Mouse (Mus musculus) stomach, embryonic 16.5 days (tissue): Measurements from ENCODE around the gene Cfap69. TPM values are rescaled to one million over a fixed set of nuclear protein-coding genes. Genes with fewer than 3 reads are reported as not detected.
A peak's percentile ranks its signal among the peaks of the same experiment; 100 is the strongest.

Experiments
- ATAC-seq: fragments of 200-750 bp; cut with Nextera tagmentation; 2 replicates; pipeline ENCODE4 v1.8.0; 2017; ENCODE audit warnings: moderate number of reproducible peaks, moderate TSS enrichment; ENCODE audit not compliant: insufficient read depth, low FRiP score
- H3K27ac ChIP-seq: fragments of 300-500 bp; sonication (generic); 2 replicates; pipeline ENCODE4 v1.5.1; 2014; ENCODE audit warnings: low read length
- H3K27me3 ChIP-seq: fragments of 300-500 bp; sonication (generic); 2 replicates; pipeline ENCODE4 v1.6.1; 2014; ENCODE audit warnings: low read length, control low read depth, mixed read lengths; ENCODE audit not compliant: control insufficient read depth, insufficient read depth
- H3K36me3 ChIP-seq: fragments of 300-500 bp; sonication (generic); 2 replicates; pipeline ENCODE4 v1.6.1; 2014; ENCODE audit warnings: low read length; ENCODE audit not compliant: control insufficient read depth, insufficient read depth
- H3K4me1 ChIP-seq: fragments of 300-500 bp; sonication (generic); 2 replicates; pipeline ENCODE4 v1.6.1; 2014; ENCODE audit warnings: low read length, control low read depth, mixed read lengths; ENCODE audit not compliant: control insufficient read depth, insufficient read depth
- H3K4me2 ChIP-seq: fragments of 300-500 bp; sonication (generic); 2 replicates; pipeline ENCODE4 v1.6.1; 2014; ENCODE audit warnings: low read depth, low read length, mixed read lengths
- H3K4me3 ChIP-seq: fragments of 300-500 bp; sonication (generic); replicated peaks from 2 replicates; pipeline ENCODE4 v1.5.1; 2014; ENCODE audit warnings: mild to moderate bottlenecking, low read length
- H3K9ac ChIP-seq: fragments of 300-500 bp; sonication (generic); 2 replicates; pipeline ENCODE4 v1.6.1; 2014; ENCODE audit warnings: low read length
- H3K9me3 ChIP-seq: fragments of 300-500 bp; sonication (generic); replicated peaks from 2 replicates; pipeline ENCODE4 v1.6.1; 2016; ENCODE audit warnings: low read length, control low read depth; ENCODE audit not compliant: control insufficient read depth
- WGBS: fragments of 180-500 bp; shearing (Covaris S2); extraction: QIAGEN DNeasy Blood & Tissue Kit; methylation state at CpG from one replicate; pipeline ENCODE4 v1.1.7; 2014; 5-methylcytosine and 5-hydroxymethylcytosine counted together
- polyA plus RNA-seq: library from polyadenylated mRNA; unstranded; fragments of >200 nt; fragmentation: Nextera tagmentation; extraction: Ambion mirVana; gene quantifications from 2 replicates; pipeline ENCODE4 v1.2.1, GENCODE M21; 2015

The Cfap69 gene
- polyA plus RNA-seq, 1 experiment from 2014 or later = 4.4 TPM

DNA sequence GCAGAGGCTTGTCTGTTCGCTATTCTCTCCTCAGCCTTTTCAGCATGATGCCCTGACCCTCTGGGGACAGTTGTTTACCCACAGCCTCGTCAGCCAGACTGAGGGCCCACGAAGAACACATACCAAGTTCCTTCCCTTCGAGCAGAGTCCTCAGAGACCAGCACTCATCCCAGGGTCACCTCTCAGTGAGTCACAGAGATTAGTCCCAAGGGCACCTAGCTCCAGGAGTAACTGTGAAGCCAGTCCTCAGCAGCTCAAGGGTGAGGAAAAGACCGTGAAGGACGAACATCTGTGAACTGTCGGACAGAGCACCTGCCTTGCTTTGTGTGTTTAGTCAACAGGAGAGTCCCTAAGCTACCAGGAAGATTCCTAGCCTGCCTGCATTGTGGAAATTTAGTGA, 4.9 kb upstream of the Cfap69 start:
- no peak for ATAC-seq
- no peaks in the 10 kb centered on the region for H3K9me3 ChIP-seq
- 55% methylated on average over 7 of the region's 7 CpGs for WGBS

DNA sequence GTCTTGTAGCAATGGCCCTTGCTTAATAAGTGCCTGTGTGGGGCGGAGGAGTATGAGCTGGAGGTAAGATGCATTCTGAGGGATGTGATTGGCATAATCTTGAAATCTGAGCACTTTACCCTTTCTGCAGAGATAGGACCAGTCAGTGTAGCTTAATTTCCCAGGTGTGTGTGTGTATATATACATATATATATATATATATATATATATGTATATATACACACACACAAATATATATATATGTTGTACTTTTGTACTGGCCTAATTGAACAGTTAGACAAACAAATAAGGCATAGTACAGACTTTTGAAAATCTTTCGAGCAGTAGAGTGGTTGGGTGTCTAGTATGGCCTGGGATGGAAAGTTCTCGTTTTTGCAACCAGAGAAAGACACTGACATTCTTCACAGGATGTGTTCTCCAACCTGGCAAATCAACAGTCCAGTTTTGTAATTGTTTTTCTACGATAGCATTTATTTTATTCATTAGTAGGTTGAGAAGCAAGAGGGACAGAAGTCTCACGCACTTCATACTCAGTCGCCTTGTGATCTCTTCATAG, 410 bp upstream of the Cfap69 start:
- H3K4me2 ChIP-seq = peak overlapping the region; percentile 100
- 0 out of 2 replicates have a peak, but pooled peaks cover 3% of the 10 kb centered on the region for H3K4me1 ChIP-seq
- no peaks in the 10 kb centered on the region for H3K9me3 ChIP-seq
- no peaks in the 10 kb centered on the region for H3K27me3 ChIP-seq
- WGBS = 48% methylated on average over 6 of the region's 6 CpGs
- H3K4me3 ChIP-seq = peak overlapping the region; percentile 67
- H3K9ac ChIP-seq = peak overlapping the region; percentile 78
- no peaks in the 10 kb centered on the region for H3K36me3 ChIP-seq
- H3K27ac ChIP-seq = no peak overlapping the region
- no peak for ATAC-seq

More for the DNA sequence above, 4.9 kb upstream of the Cfap69 start:
- H3K4me2 ChIP-seq = no peak overlapping the region
- H3K4me1 ChIP-seq = no peaks in the 10 kb centered on the region
- H3K27ac ChIP-seq = no peak overlapping the region
- H3K27me3 ChIP-seq = no peaks in the 10 kb centered on the region
- no peak overlapping the region for H3K4me3 ChIP-seq
- H3K9ac ChIP-seq = no peak overlapping the region
- no peaks in the 10 kb centered on the region for H3K36me3 ChIP-seq

DNA sequence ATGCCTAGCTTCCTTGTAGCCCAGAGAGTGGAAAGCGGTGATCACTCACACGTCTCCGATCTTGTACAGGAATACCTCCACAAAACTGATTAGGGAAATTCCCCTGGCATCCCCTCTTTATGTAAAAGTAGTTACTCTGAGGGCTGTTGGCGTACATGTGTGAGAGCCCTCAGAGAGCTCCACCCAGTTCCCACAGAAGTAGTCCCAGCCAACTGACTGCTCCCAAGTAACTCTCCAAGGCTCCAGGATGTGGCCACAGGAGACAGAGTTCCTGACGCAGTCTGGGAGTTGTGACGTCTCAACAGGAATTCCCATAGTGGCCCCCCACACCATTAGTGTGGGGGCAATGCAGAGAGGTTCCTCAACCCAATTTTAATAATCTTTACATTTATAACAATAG, 982 bp downstream of the Cfap69 start:
- H3K4me3 ChIP-seq = peak overlapping the region; percentile 67
- peak overlapping the region; percentile 100 for H3K4me2 ChIP-seq
- H3K27me3 ChIP-seq = no peaks in the 10 kb centered on the region
- H3K9ac ChIP-seq = no peak overlapping the region
- H3K27ac ChIP-seq = no peak overlapping the region
- no peaks in the 10 kb centered on the region for H3K9me3 ChIP-seq
- 0 out of 2 replicates have a peak, but pooled peaks cover 3% of the 10 kb centered on the region for H3K4me1 ChIP-seq
- no peaks in the 10 kb centered on the region for H3K36me3 ChIP-seq
- 0 out of 2 replicates have a peak, but pooled peaks have one; percentile 37 for ATAC-seq
- 37% methylated on average over 6 of the region's 6 CpGs for WGBS

DNA sequence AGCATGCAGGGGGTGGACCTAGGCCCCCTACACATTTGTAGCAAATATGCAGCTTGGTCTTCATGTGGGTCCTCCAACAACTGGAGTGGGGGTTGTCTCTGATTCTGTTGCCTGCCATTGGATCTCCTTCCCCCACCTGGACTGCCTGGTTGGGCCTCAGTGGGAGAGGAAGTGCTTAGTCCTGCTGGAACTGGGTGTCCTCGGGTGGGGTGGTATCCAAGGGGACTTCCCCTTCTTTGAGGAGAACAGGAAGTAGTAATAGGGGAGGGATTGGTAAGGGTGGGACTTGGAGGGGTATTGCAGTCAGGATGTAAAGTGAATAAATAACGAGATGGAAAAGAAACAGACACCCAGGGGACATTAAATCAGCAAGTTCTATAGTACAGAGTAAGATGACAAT, 5.4 kb downstream of the Cfap69 start:
- H3K4me1 ChIP-seq = 0 out of 2 replicates have a peak, but pooled peaks cover 3% of the 10 kb centered on the region
- no peak for ATAC-seq
- H3K9me3 ChIP-seq = no peaks in the 10 kb centered on the region
- H3K27ac ChIP-seq = no peak overlapping the region
- H3K27me3 ChIP-seq = no peaks in the 10 kb centered on the region
- no peak overlapping the region for H3K4me3 ChIP-seq
- 43% methylated on average over 2 of the region's 2 CpGs for WGBS
- no peak overlapping the region for H3K4me2 ChIP-seq
- H3K36me3 ChIP-seq = no peaks in the 10 kb centered on the region
- H3K9ac ChIP-seq = no peak overlapping the region

DNA sequence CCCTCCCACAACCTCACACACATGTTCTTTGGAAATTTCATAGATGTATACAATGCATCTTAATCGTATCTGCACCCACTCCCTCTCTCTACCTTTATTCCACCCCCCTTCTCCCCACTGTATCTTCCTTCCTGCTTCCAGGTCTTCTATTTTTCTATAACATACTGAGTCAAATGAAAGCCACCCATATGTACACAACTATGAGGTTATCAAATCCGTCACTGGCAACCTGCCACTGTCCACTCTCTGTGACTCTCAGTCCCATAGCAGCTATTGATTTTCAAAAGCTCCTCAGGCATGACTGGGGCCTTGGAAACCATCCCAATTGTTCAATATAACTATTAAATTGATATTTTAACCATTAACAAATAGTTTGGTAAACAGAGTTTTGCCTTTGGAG, 6.1 kb downstream of the Cfap69 start:
- ATAC-seq = peak; percentile 40; the same call in 1 of the 2 replicates
- H3K27me3 ChIP-seq = no peaks in the 10 kb centered on the region
- WGBS = 53% methylated on average over 2 of the region's 2 CpGs
- no peaks in the 10 kb centered on the region for H3K36me3 ChIP-seq
- H3K4me3 ChIP-seq = no peak overlapping the region
- no peak overlapping the region for H3K4me2 ChIP-seq
- H3K27ac ChIP-seq = no peak overlapping the region
- H3K9ac ChIP-seq = no peak overlapping the region
- no peaks in the 10 kb centered on the region for H3K4me1 ChIP-seq
- no peaks in the 10 kb centered on the region for H3K9me3 ChIP-seq

DNA sequence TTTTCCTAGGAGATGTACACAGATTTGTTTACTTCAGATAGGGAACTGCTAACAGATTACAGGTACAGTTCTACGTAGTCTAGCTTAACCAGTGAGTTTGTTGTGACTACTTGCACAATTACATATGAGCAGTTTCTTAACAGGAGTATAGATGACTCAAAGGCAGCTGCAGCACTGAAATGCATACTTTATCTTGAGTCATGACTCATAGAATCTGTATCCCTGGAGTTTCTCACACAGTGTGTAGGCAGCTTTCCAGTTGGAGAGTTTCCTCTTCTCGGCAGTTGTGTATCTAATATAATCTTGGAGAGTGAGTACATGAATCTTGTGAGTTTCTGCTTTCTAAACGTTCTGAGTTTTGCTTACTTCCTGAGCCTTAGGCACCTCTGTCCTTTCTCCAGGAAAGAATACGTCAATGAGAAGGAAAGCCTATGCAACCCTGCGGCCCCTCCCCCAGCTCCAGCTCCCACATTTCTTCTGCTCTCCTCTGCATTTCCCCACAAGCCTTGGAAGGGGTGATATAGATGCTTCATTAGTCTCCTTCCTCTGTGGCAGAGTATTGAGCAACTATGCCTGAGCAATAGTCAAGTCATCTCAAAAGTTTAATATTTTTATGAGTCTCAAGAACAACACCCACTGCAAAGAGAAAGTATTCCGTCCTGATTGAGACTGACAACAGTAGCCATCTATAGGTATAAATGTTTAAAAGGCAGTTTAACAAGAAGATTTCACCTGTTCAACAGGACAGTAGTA, 15.0 kb downstream of the Cfap69 start:
- peak overlapping the region; percentile 69 for H3K27ac ChIP-seq
- peak overlapping the region; percentile 35; the same call in 1 of the 2 replicates for H3K4me2 ChIP-seq
- 33% methylated on average over 6 of the region's 6 CpGs for WGBS
- no peaks in the 10 kb centered on the region for H3K36me3 ChIP-seq
- H3K9ac ChIP-seq = peak overlapping the region; percentile 26; the same call in 1 of the 2 replicates
- peak; percentile 97 for ATAC-seq
- no peaks in the 10 kb centered on the region for H3K27me3 ChIP-seq
- H3K9me3 ChIP-seq = no peaks in the 10 kb centered on the region
- peaks cover 5% of the 10 kb centered on the region; the same call in 1 of the 2 replicates for H3K4me1 ChIP-seq
- H3K4me3 ChIP-seq = no peak overlapping the region

DNA sequence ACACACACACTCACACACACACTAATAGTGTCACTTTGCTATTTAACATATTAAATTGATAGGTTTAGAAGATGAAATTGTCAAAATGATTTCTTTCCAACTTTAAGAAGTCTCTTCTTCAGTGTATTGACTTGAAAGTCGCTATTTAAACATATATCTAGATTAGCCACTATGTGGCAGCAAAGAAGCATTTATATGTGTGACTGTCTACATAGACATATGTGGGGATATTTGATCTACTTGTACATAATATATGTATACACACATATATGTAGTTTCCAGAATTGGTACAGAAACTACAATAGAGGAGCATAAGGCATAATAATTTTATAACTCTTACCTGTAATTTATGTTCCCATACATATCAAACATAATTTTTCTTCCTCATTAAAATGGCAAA, 17.9 kb downstream of the Cfap69 start:
- no peaks in the 10 kb centered on the region for H3K36me3 ChIP-seq
- H3K27ac ChIP-seq = no peak overlapping the region
- H3K9ac ChIP-seq = no peak overlapping the region
- H3K27me3 ChIP-seq = no peaks in the 10 kb centered on the region
- H3K9me3 ChIP-seq = no peaks in the 10 kb centered on the region
- H3K4me1 ChIP-seq = peaks cover 5% of the 10 kb centered on the region; the same call in 1 of the 2 replicates
- 12% methylated on average over 1 of the region's 1 CpGs for WGBS
- H3K4me2 ChIP-seq = no peak overlapping the region
- H3K4me3 ChIP-seq = no peak overlapping the region
- no peak for ATAC-seq

- ATAC-seq = no peak
- Histone ChIP-seq H3K4me1 (no peaks in the 10 kb centered on the region), H3K27me3 (no peaks in the 10 kb centered on the region), H3K27ac (no peak overlapping the region), H3K9ac (no peak overlapping the region), H3K4me3 (no peak overlapping the region), H3K36me3 (no peaks in the 10 kb centered on the region), H3K9me3 (no peaks in the 10 kb centered on the region), H3K4me2 (no peak overlapping the region)
- 46% methylated on average over 2 of the region's 2 CpGs for WGBS
Observed at GRCm38 (mm10) chr5:5638496-5638895, 25.5 kb downstream of the Cfap69 start.

GRCm38 (mm10) chr5:5625491-5625890, 38.5 kb downstream of the Cfap69 start:
- H3K4me3 ChIP-seq = no peak overlapping the region
- no peaks in the 10 kb centered on the region for H3K9me3 ChIP-seq
- no peaks in the 10 kb centered on the region for H3K27me3 ChIP-seq
- WGBS = 78% methylated on average over 3 of the region's 3 CpGs
- H3K4me2 ChIP-seq = no peak overlapping the region
- no peaks in the 10 kb centered on the region for H3K4me1 ChIP-seq
- no peaks in the 10 kb centered on the region for H3K36me3 ChIP-seq
- ATAC-seq = no peak
- H3K27ac ChIP-seq = no peak overlapping the region
- H3K9ac ChIP-seq = no peak overlapping the region
